Mouse (Mus musculus): ENCODE results near the gene Casc1. TPM values are rescaled to one million over a fixed set of nuclear protein-coding genes. Genes with fewer than 3 reads are reported as not detected.

The Casc1 gene
- total RNA-seq, 2 experiments from 2014 or later: 0.89 to 1.8 TPM

GRCm38 (mm10) chr6:145210056-145210680 lies 637 bp downstream of the Casc1 start:
- no peak for DNase-seq (ENCODE audit: low spot score in 2 of 2)
- intact Hi-C loops (cut with DNase I): no loop called here

- DNase-seq (ENCODE audit: low spot score in 2 of 2): no peak
- intact Hi-C loops (cut with DNase I): no loop called here
Observed at GRCm38 (mm10) chr6:145205142-145205541, 5.7 kb downstream of the Casc1 start.

- intact Hi-C loops (cut with DNase I): no loop called here
- DNase-seq (ENCODE audit: low spot score in 2 of 2): no peak
Observed at GRCm38 (mm10) chr6:145204440-145204839, 6.4 kb downstream of the Casc1 start.

- DNase-seq (ENCODE audit: low spot score in 2 of 2): no peak
- intact Hi-C loops (cut with DNase I): no loop called here
Observed at GRCm38 (mm10) chr6:145202432-145203125, 8.2 kb downstream of the Casc1 start.

- DNase-seq (ENCODE audit: low spot score in 2 of 2): peak; percentile 21 to 37
Observed at GRCm38 (mm10) chr6:145197949-145198686, 12.7 kb downstream of the Casc1 start.

GRCm38 (mm10) chr6:145193446-145193845 lies 17.4 kb downstream of the Casc1 start:
- intact Hi-C loops (cut with DNase I): no loop called here
- no peak for DNase-seq (ENCODE audit: low spot score in 2 of 2)

More at GRCm38 (mm10) chr6:145197949-145198686, 12.7 kb downstream of the Casc1 start:
- intact Hi-C loops (cut with DNase I): no loop called here

- no peak for DNase-seq (ENCODE audit: low spot score in 2 of 2)
- intact Hi-C loops (cut with DNase I): no loop called here
Observed at GRCm38 (mm10) chr6:145193038-145193437, 17.8 kb downstream of the Casc1 start.

- DNase-seq (ENCODE audit: low spot score in 2 of 2): peak; percentile 58 to 61
- intact Hi-C loops (cut with DNase I): loop anchor here (5.0 to 10.0 kb wide), 2 partner anchors 100 to 163 kb away; no protein-coding TSS in a partner anchor
Observed at GRCm38 (mm10) chr6:145187093-145188088, 23.4 kb downstream of the Casc1 start.

GRCm38 (mm10) chr6:145186096-145186495 lies 24.7 kb downstream of the Casc1 start:
- intact Hi-C loops (cut with DNase I): loop anchor here (5.0 to 10.0 kb wide), 2 partner anchors 99 to 161 kb away; no protein-coding TSS in a partner anchor

GRCm38 (mm10) chr6:145182044-145182443 lies 28.8 kb downstream of the Casc1 start:
- intact Hi-C loops (cut with DNase I): loop anchor here (10.0 kb wide), 1 partner anchor 157 kb away; no protein-coding TSS in a partner anchor
- DNase-seq (ENCODE audit: low spot score in 2 of 2): no peak

More at GRCm38 (mm10) chr6:145186096-145186495, 24.7 kb downstream of the Casc1 start:
- no peak for DNase-seq (ENCODE audit: low spot score in 2 of 2)

GRCm38 (mm10) chr6:145179665-145180064 lies 31.1 kb downstream of the Casc1 start:
- intact Hi-C loops (cut with DNase I): loop anchor here (10.0 kb wide), 1 partner anchor 155 kb away; no protein-coding TSS in a partner anchor
- DNase-seq (ENCODE audit: low spot score in 2 of 2): no peak

- DNase-seq (ENCODE audit: low spot score in 2 of 2): no peak
- intact Hi-C loops (cut with DNase I): no loop called here
Observed at GRCm38 (mm10) chr6:145176474-145176873, 34.3 kb downstream of the Casc1 start.

- intact Hi-C loops (cut with DNase I): no loop called here
- DNase-seq (ENCODE audit: low spot score in 2 of 2): no peak
Observed at GRCm38 (mm10) chr6:145175571-145175981, 35.2 kb downstream of the Casc1 start.

- intact Hi-C loops (cut with DNase I): no loop called here
- DNase-seq (ENCODE audit: low spot score in 2 of 2): no peak
Observed at GRCm38 (mm10) chr6:145173781-145174191, 37.0 kb downstream of the Casc1 start.

- intact Hi-C loops (cut with DNase I): no loop called here
- no peak for DNase-seq (ENCODE audit: low spot score in 2 of 2)
Observed at GRCm38 (mm10) chr6:145171892-145172606, 38.8 kb downstream of the Casc1 start.

- no peak for DNase-seq (ENCODE audit: low spot score in 2 of 2)
- intact Hi-C loops (cut with DNase I): no loop called here
Observed at GRCm38 (mm10) chr6:145160581-145160980, 50.2 kb downstream of the Casc1 start.

GRCm38 (mm10) chr6:145158619-145159018 lies 52.2 kb downstream of the Casc1 start:
- intact Hi-C loops (cut with DNase I): no loop called here
- DNase-seq (ENCODE audit: low spot score in 2 of 2): no peak

- intact Hi-C loops (cut with DNase I): no loop called here
- peak; percentile 10 to 11 for DNase-seq (ENCODE audit: low spot score in 2 of 2)
Observed at GRCm38 (mm10) chr6:145149054-145149453, 61.8 kb downstream of the Casc1 start.

All from left cerebral cortex, postnatal 36 days (tissue).